Mouse (Mus musculus) intestine, embryonic 15.5 days (tissue): ENCODE data around the gene Srp54a. TPM values are rescaled to one million over a fixed set of nuclear protein-coding genes. Genes with fewer than 3 reads are reported as not detected.
A peak's percentile ranks its signal among the peaks of the same experiment; 100 is the strongest.
"Not testable (repeated sequence)": the region's sequence is repeated elsewhere in the genome, so short reads cannot be mapped to it uniquely, and the experiment has no call there.

Experiments used
- ATAC-seq: fragments of 200-750 bp; cut with Nextera tagmentation; 2 replicates; pipeline ENCODE4 v1.8.0; 2017; ENCODE audit warnings: moderate TSS enrichment, moderate library complexity
- H3K27ac ChIP-seq: fragments of 300-500 bp; sonication (generic); 2 replicates; pipeline ENCODE4 v1.5.1; 2015; ENCODE audit warnings: mild to moderate bottlenecking, inconsistent platforms
- H3K27me3 ChIP-seq: fragments of 300-500 bp; sonication (generic); replicated peaks from 2 replicates; pipeline ENCODE4 v1.6.1; 2015; ENCODE audit warnings: inconsistent platforms
- H3K36me3 ChIP-seq: fragments of 300-500 bp; sonication (generic); 2 replicates; pipeline ENCODE4 v1.6.1; 2015; ENCODE audit warnings: inconsistent platforms
- H3K4me1 ChIP-seq: fragments of 300-500 bp; sonication (generic); replicated peaks from 2 replicates; pipeline ENCODE4 v1.6.1; 2015; ENCODE audit warnings: inconsistent platforms
- H3K4me2 ChIP-seq: fragments of 300-500 bp; sonication (generic); replicated peaks from 2 replicates; pipeline ENCODE4 v1.6.1; 2015; ENCODE audit warnings: mild to moderate bottlenecking, inconsistent platforms
- H3K4me3 ChIP-seq: fragments of 300-500 bp; sonication (generic); replicated peaks from 2 replicates; pipeline ENCODE4 v1.5.1; 2015; ENCODE audit warnings: inconsistent platforms
- H3K9ac ChIP-seq: fragments of 300-500 bp; sonication (generic); 2 replicates; pipeline ENCODE4 v1.6.1; 2015; ENCODE audit warnings: inconsistent platforms
- H3K9me3 ChIP-seq: fragments of 300-500 bp; sonication (generic); 2 replicates; pipeline ENCODE4 v1.6.1; 2016; ENCODE audit warnings: inconsistent platforms
- WGBS: fragments of 180-500 bp; shearing (Covaris S2); methylation state at CpG from one replicate; pipeline ENCODE4 v1.1.7; 2015; 5-methylcytosine and 5-hydroxymethylcytosine counted together
- polyA plus RNA-seq: library from polyadenylated mRNA; unstranded; fragments of >200 nt; fragmentation: Nextera tagmentation; extraction: Ambion mirVana; gene quantifications from 2 replicates; pipeline ENCODE4 v1.2.1, GENCODE M21; 2015

Srp54a gene
- polyA plus RNA-seq, 1 experiment from 2014 or later: 171 TPM

- not testable (repeated sequence) for H3K36me3 ChIP-seq, H3K9me3 ChIP-seq, H3K27ac ChIP-seq, H3K27me3 ChIP-seq, H3K4me1 ChIP-seq, H3K9ac ChIP-seq, H3K4me2 ChIP-seq
- 0 out of 2 replicates have a peak within 1 kb of the TSS, but pooled peaks have one; percentile 19 for H3K4me3 ChIP-seq
- WGBS: no CpG with 5 or more reads among the region's 57 CpGs
- ATAC-seq: peak; percentile 99
Observed at GRCm38 (mm10) chr12:55154559-55155448, 74.7 kb downstream of the Srp54a start, which contains the start of gene Srp54b. Gene Srp54b, plus strand, starts transcription at chr12:55155104.

GRCm38 (mm10) chr12:55155449-55155783 is 75.4 kb downstream of the Srp54a start:
- H3K27me3 ChIP-seq, ATAC-seq, H3K4me2 ChIP-seq, H3K9ac ChIP-seq, H3K36me3 ChIP-seq, H3K27ac ChIP-seq, H3K4me1 ChIP-seq, H3K9me3 ChIP-seq: not testable (repeated sequence)
- 0% methylated on average over 12 of the region's 24 CpGs for WGBS
- 0 out of 2 replicates have a peak overlapping the region, but pooled peaks have one; percentile 19 for H3K4me3 ChIP-seq

Other genes with a start within 250 kb of the Srp54a start
- gene Cfl2, start 217.4 kb upstream of the Srp54a start, polyA plus RNA-seq: 157 and 174 TPM in 2 replicates
- not detected in 2 replicates for gene Gm20403, start 93.7 kb upstream of the Srp54a start, polyA plus RNA-seq
- gene Baz1a, start 65.9 kb upstream of the Srp54a start, polyA plus RNA-seq: 21.3 and 29.1 TPM in 2 replicates
- 30.7 and 31.9 TPM in 2 replicates for gene 2700097O09Rik, start 152 bp upstream of the Srp54a start, polyA plus RNA-seq
- gene Fam177a, start 44.2 kb downstream of the Srp54a start, polyA plus RNA-seq: 21.7 and 22.2 TPM in 2 replicates
- gene Srp54b, start 74.8 kb downstream of the Srp54a start, polyA plus RNA-seq: 53.0 and 53.5 TPM in 2 replicates
- gene 1700047I17Rik2, start 119.3 kb downstream of the Srp54a start, polyA plus RNA-seq: not detected in 2 replicates
- 64.8 and 77.5 TPM in 2 replicates for gene Srp54c, start 149.9 kb downstream of the Srp54a start, polyA plus RNA-seq
- gene 1110008L16Rik, start 219.3 kb downstream of the Srp54a start, polyA plus RNA-seq: 19.3 and 19.5 TPM in 2 replicates
- gene Ppp2r3c, start 222.7 kb downstream of the Srp54a start, polyA plus RNA-seq: 10.9 and 11.3 TPM in 2 replicates